Mouse (Mus musculus): ENCODE data around the gene Sall4. TPM values are rescaled to one million over a fixed set of nuclear protein-coding genes. Genes with fewer than 3 reads are reported as not detected.

Sall4 gene
- polyA plus RNA-seq, 1 experiment from 2014 or later = not detected

- WGBS = 34% methylated on average over 6 of the region's 6 CpGs
- H3K27ac ChIP-seq = no peak overlapping the region
- ATAC-seq (replicated peaks; ENCODE audit: low FRiP score, low read depth) (peak; percentile 79), DNase-seq (ENCODE audit: low spot score) (peak; percentile 78)
- no peak overlapping the region for H3K4me2 ChIP-seq (ENCODE audit: low read length)
- H3K4me1 ChIP-seq (replicated peaks; ENCODE audit: insufficient read depth, low read length) = 0 out of 2 replicates have a peak, but pooled peaks cover 5% of the 10 kb centered on the region
- H3K9ac ChIP-seq (ENCODE audit: low read depth, low read length) = no peak overlapping the region
- no peaks in the 10 kb centered on the region for H3K27me3 ChIP-seq (ENCODE audit: insufficient read depth, low read length)
- TF ChIP-seq CTCF (IDR thresholded peaks at IDR 0.05; ENCODE audit: low read depth) = no peak
- H3K4me3 ChIP-seq (replicated peaks; ENCODE audit: low read depth, low read length) = no peak overlapping the region
- H3K36me3 ChIP-seq (ENCODE audit: insufficient read depth, low read length) = no peaks in the 10 kb centered on the region
- no peaks in the 10 kb centered on the region for H3K9me3 ChIP-seq (replicated peaks; ENCODE audit: low read length)
Observed at GRCm38 (mm10) chr2:168726007-168726406, 41.7 kb downstream of the Sall4 start.

- ATAC-seq (replicated peaks; ENCODE audit: low FRiP score, low read depth) (peak; percentile 82), DNase-seq (ENCODE audit: low spot score) (peak; percentile 51)
- Histone ChIP-seq H3K36me3 (ENCODE audit: insufficient read depth, low read length) (no peaks in the 10 kb centered on the region), H3K4me1 (replicated peaks; ENCODE audit: insufficient read depth, low read length) (no peaks in the 10 kb centered on the region), H3K27ac (no peak overlapping the region; the same call in 1 of the 2 replicates), H3K9ac (ENCODE audit: low read depth, low read length) (no peak overlapping the region), H3K4me3 (replicated peaks; ENCODE audit: low read depth, low read length) (no peak overlapping the region), H3K27me3 (ENCODE audit: insufficient read depth, low read length) (no peaks in the 10 kb centered on the region), H3K4me2 (ENCODE audit: low read length) (no peak overlapping the region), H3K9me3 (replicated peaks; ENCODE audit: low read length) (no peaks in the 10 kb centered on the region)
- no peak for TF ChIP-seq CTCF (IDR thresholded peaks at IDR 0.05; ENCODE audit: low read depth)
- 36% methylated on average over 14 of the region's 14 CpGs for WGBS
Observed at GRCm38 (mm10) chr2:168721313-168721712, 46.4 kb downstream of the Sall4 start.

GRCm38 (mm10) chr2:168719742-168720141 is 48.0 kb downstream of the Sall4 start:
- H3K4me2 ChIP-seq (ENCODE audit: low read length) = no peak overlapping the region
- H3K36me3 ChIP-seq (ENCODE audit: insufficient read depth, low read length) = no peaks in the 10 kb centered on the region
- H3K9ac ChIP-seq (ENCODE audit: low read depth, low read length) = no peak overlapping the region
- WGBS = 76% methylated on average over 4 of the region's 4 CpGs
- ATAC-seq (replicated peaks; ENCODE audit: low FRiP score, low read depth) (no peak), DNase-seq (ENCODE audit: low spot score) (no peak)
- H3K9me3 ChIP-seq (replicated peaks; ENCODE audit: low read length) = no peaks in the 10 kb centered on the region
- no peaks in the 10 kb centered on the region for H3K4me1 ChIP-seq (replicated peaks; ENCODE audit: insufficient read depth, low read length)
- H3K4me3 ChIP-seq (replicated peaks; ENCODE audit: low read depth, low read length) = no peak overlapping the region
- H3K27ac ChIP-seq = no peak overlapping the region
- TF ChIP-seq CTCF (IDR thresholded peaks at IDR 0.05; ENCODE audit: low read depth) = peak; percentile 34
- H3K27me3 ChIP-seq (ENCODE audit: insufficient read depth, low read length) = no peaks in the 10 kb centered on the region

- no peak overlapping the region for H3K27ac ChIP-seq
- ATAC-seq (replicated peaks; ENCODE audit: low FRiP score, low read depth) = no peak
- H3K27me3 ChIP-seq (ENCODE audit: insufficient read depth, low read length) = no peaks in the 10 kb centered on the region
- WGBS = 76% methylated on average over 10 of the region's 10 CpGs
- no peak overlapping the region for H3K4me2 ChIP-seq (ENCODE audit: low read length)
- H3K9ac ChIP-seq (ENCODE audit: low read depth, low read length) = no peak overlapping the region
- no peak for TF ChIP-seq CTCF (IDR thresholded peaks at IDR 0.05; ENCODE audit: low read depth)
- H3K4me3 ChIP-seq (replicated peaks; ENCODE audit: low read depth, low read length) = no peak overlapping the region
- H3K4me1 ChIP-seq (replicated peaks; ENCODE audit: insufficient read depth, low read length) = no peaks in the 10 kb centered on the region
- H3K9me3 ChIP-seq (replicated peaks; ENCODE audit: low read length) = no peaks in the 10 kb centered on the region
- no peak for DNase-seq (ENCODE audit: low spot score)
- no peaks in the 10 kb centered on the region for H3K36me3 ChIP-seq (ENCODE audit: insufficient read depth, low read length)
Observed at GRCm38 (mm10) chr2:168718735-168719134, 49.0 kb downstream of the Sall4 start.

- Histone ChIP-seq H3K4me1 (replicated peaks; ENCODE audit: insufficient read depth, low read length) (no peaks in the 10 kb centered on the region), H3K9ac (ENCODE audit: low read depth, low read length) (no peak overlapping the region), H3K4me3 (replicated peaks; ENCODE audit: low read depth, low read length) (no peak overlapping the region), H3K4me2 (ENCODE audit: low read length) (no peak overlapping the region), H3K27me3 (ENCODE audit: insufficient read depth, low read length) (no peaks in the 10 kb centered on the region), H3K27ac (no peak overlapping the region), H3K36me3 (ENCODE audit: insufficient read depth, low read length) (no peaks in the 10 kb centered on the region), H3K9me3 (replicated peaks; ENCODE audit: low read length) (no peaks in the 10 kb centered on the region)
- 88% methylated on average over 2 of the region's 2 CpGs for WGBS
- DNase-seq (ENCODE audit: low spot score) (no peak), ATAC-seq (replicated peaks; ENCODE audit: low FRiP score, low read depth) (no peak)
- TF ChIP-seq CTCF (IDR thresholded peaks at IDR 0.05; ENCODE audit: low read depth) = no peak
Observed at GRCm38 (mm10) chr2:168718267-168718666, 49.5 kb downstream of the Sall4 start.

- Histone ChIP-seq H3K4me2 (ENCODE audit: low read length) (no peak overlapping the region), H3K27me3 (ENCODE audit: insufficient read depth, low read length) (no peaks in the 10 kb centered on the region), H3K9me3 (replicated peaks; ENCODE audit: low read length) (no peaks in the 10 kb centered on the region), H3K4me1 (replicated peaks; ENCODE audit: insufficient read depth, low read length) (no peaks in the 10 kb centered on the region), H3K9ac (ENCODE audit: low read depth, low read length) (no peak overlapping the region), H3K36me3 (ENCODE audit: insufficient read depth, low read length) (no peaks in the 10 kb centered on the region), H3K4me3 (replicated peaks; ENCODE audit: low read depth, low read length) (no peak overlapping the region), H3K27ac (no peak overlapping the region)
- WGBS = 80% methylated on average over 20 of the region's 20 CpGs
- DNase-seq (ENCODE audit: low spot score) = no peak
- ATAC-seq (replicated peaks; ENCODE audit: low FRiP score, low read depth) = no peak
- no peak for TF ChIP-seq CTCF (IDR thresholded peaks at IDR 0.05; ENCODE audit: low read depth)
Observed at GRCm38 (mm10) chr2:168712199-168713176, 55.3 kb downstream of the Sall4 start.

Measured in kidney, postnatal 0 days (tissue).